Mouse (Mus musculus) CH12.LX (cell line): ENCODE measurements around the gene Tmco4.

Experiments
- CTCF ChIP-seq, 2 experiments: IDR thresholded peaks in 1 of 2; conservative IDR thresholded peaks in 1 of 2; 2 replicates each; pipeline ENCODE4 v1.5.1; 2011 to 2012; ENCODE audit warnings: low read depth in 2 of 2, low read length in 2 of 2, improper control_type of control experiment in 1 of 2, inconsistent platforms in 1 of 2, mild to moderate bottlenecking in 1 of 2, moderate library complexity in 1 of 2
- ELF1 ChIP-seq: IDR thresholded peaks from 2 replicates; pipeline ENCODE4 v1.6.1; 2014; ENCODE audit warnings: low read depth, mild to moderate bottlenecking, inconsistent platforms, low read length, improper control_type of control experiment
- MAX ChIP-seq: IDR thresholded peaks from 2 replicates; pipeline ENCODE4 v1.6.1; 2011; ENCODE audit warnings: low read length, improper control_type of control experiment
- USF1 ChIP-seq: IDR thresholded peaks from 2 replicates; pipeline ENCODE4 v1.6.1; 2014; ENCODE audit warnings: low read depth, mild to moderate bottlenecking, inconsistent platforms, low read length, improper control_type of control experiment
- ZNF384 ChIP-seq: IDR thresholded peaks from 2 replicates; pipeline ENCODE4 v1.6.1; 2012; ENCODE audit warnings: low read depth, low read length, improper control_type of control experiment, inconsistent platforms

DNA sequence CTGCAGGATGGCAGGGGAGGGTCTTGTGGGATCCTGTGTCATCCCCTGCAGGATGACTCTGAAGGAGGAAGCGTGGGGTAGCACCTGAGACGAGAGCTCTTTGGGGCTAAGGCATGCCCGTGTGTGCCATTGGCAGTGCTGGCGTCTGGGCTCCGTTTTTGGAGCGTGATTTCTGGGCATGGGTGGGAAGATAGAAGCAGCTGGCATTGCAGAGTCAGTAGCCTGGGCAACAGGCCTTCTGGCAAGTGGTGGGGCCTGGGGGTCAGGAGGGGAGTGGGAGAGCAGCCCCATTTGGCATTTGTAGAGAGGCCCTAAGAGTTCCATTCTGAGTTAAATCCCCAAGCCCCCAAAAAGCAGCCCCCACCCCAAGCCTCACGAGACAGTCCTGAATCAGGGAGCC lies 80.1 kb downstream of the Tmco4 start:
- TF ChIP-seq CTCF (conservative IDR thresholded peaks at IDR 0.05 in 1 of 2, IDR thresholded peaks at IDR 0.05 in 1 of 2; ENCODE audit: low read depth in 2 of 2, low read length in 2 of 2) (no peak), USF1 (no peak), ZNF384 (no peak), ELF1 (no peak), MAX (no peak)
